Mouse (Mus musculus) lung, adult 2 months (tissue): ENCODE data around the gene Btbd9.

Source experiments
- CTCF ChIP-seq: fragments of 200-500 bp; IDR thresholded peaks from 2 replicates; pipeline ENCODE4 v1.5.1; 2011; ENCODE audit warnings: mild to moderate bottlenecking, low read length, control low read depth; ENCODE audit not compliant: insufficient read depth
- POLR2A ChIP-seq: fragments of 200-500 bp; IDR thresholded peaks from 2 replicates; pipeline ENCODE4 v1.6.1; 2011; ENCODE audit warnings: low read depth, mild to moderate bottlenecking, control low read depth, low read length, borderline replicate concordance; ENCODE audit errors: extremely low read depth

GRCm38 (mm10) chr17:30524451-30524850, 51.8 kb downstream of the Btbd9 start:
- no peak for TF ChIP-seq POLR2A
- TF ChIP-seq CTCF, result no peak
